Mouse (Mus musculus): ENCODE data around the gene Slc17a5. TPM values are rescaled to one million over a fixed set of nuclear protein-coding genes. Genes with fewer than 3 reads are reported as not detected.

The Slc17a5 gene
- polyA plus RNA-seq, 1 experiment from 2014 or later: 10.0 TPM

- no peaks in the 10 kb centered on the region for H3K9me3 ChIP-seq (ENCODE audit: control insufficient read depth, low read length)
- no peaks in the 10 kb centered on the region for H3K27me3 ChIP-seq (ENCODE audit: control insufficient read depth, insufficient read depth, low read length)
- H3K4me2 ChIP-seq (replicated peaks; ENCODE audit: low read depth): no peak overlapping the region
- H3K36me3 ChIP-seq (ENCODE audit: control insufficient read depth, insufficient read depth, low read length): no peaks in the 10 kb centered on the region
- 92% methylated on average over 6 of the region's 6 CpGs for WGBS
- ATAC-seq (ENCODE audit: low FRiP score, low TSS enrichment): no peak
- no peaks in the 10 kb centered on the region for H3K4me1 ChIP-seq (replicated peaks; ENCODE audit: control insufficient read depth, insufficient read depth)
- no peak overlapping the region for H3K4me3 ChIP-seq (ENCODE audit: low read depth, low read length)
- no peak overlapping the region for H3K9ac ChIP-seq (ENCODE audit: low read length)
- no peak overlapping the region for H3K27ac ChIP-seq (replicated peaks)
- no peak for DNase-seq (ENCODE audit: low spot score)
- TF ChIP-seq CTCF (IDR thresholded peaks at IDR 0.05; ENCODE audit: low read depth) (no peak), EP300 (optimal IDR thresholded peaks at IDR 0.05) (no peak)
Observed at GRCm38 (mm10) chr9:78505223-78505622, 82.6 kb downstream of the Slc17a5 start.

- no peak overlapping the region for H3K4me2 ChIP-seq (replicated peaks; ENCODE audit: low read depth)
- H3K27ac ChIP-seq (replicated peaks): no peak overlapping the region
- DNase-seq (ENCODE audit: low spot score) (no peak), ATAC-seq (ENCODE audit: low FRiP score, low TSS enrichment) (no peak)
- no peaks in the 10 kb centered on the region for H3K4me1 ChIP-seq (replicated peaks; ENCODE audit: control insufficient read depth, insufficient read depth)
- no peaks in the 10 kb centered on the region for H3K36me3 ChIP-seq (ENCODE audit: control insufficient read depth, insufficient read depth, low read length)
- no peak overlapping the region for H3K9ac ChIP-seq (ENCODE audit: low read length)
- 62% methylated on average over 3 of the region's 3 CpGs for WGBS
- no peaks in the 10 kb centered on the region for H3K9me3 ChIP-seq (ENCODE audit: control insufficient read depth, low read length)
- TF ChIP-seq CTCF (IDR thresholded peaks at IDR 0.05; ENCODE audit: low read depth) (no peak), EP300 (optimal IDR thresholded peaks at IDR 0.05) (no peak)
- no peaks in the 10 kb centered on the region for H3K27me3 ChIP-seq (ENCODE audit: control insufficient read depth, insufficient read depth, low read length)
- H3K4me3 ChIP-seq (ENCODE audit: low read depth, low read length): no peak overlapping the region
Observed at GRCm38 (mm10) chr9:78504679-78505078, 83.2 kb downstream of the Slc17a5 start.

DNA sequence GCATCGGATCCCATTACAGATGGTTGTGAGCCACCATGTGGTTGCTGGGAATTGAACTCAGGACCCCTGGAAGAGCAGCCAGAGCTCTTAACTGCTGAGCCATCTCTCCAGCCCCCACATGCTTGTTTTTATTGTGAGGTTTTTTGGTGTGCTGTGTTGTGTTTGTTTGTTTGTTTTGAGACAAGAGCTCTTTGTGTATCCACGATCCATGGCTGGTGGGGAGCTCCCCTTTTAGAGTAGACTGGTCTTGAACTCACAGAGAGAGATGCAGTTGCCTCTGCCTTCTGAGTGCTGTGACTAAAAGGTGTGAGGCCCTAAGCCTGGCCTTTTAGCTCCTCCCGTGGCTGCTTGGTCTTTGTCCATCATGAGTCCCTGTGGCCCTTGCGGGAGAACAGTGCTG lies 83.7 kb downstream of the Slc17a5 start:
- H3K36me3 ChIP-seq (ENCODE audit: control insufficient read depth, insufficient read depth, low read length): no peaks in the 10 kb centered on the region
- H3K4me2 ChIP-seq (replicated peaks; ENCODE audit: low read depth): no peak overlapping the region
- no peak overlapping the region for H3K4me3 ChIP-seq (ENCODE audit: low read depth, low read length)
- ATAC-seq (ENCODE audit: low FRiP score, low TSS enrichment) (no peak), DNase-seq (ENCODE audit: low spot score) (no peak)
- TF ChIP-seq CTCF (IDR thresholded peaks at IDR 0.05; ENCODE audit: low read depth) (no peak), EP300 (optimal IDR thresholded peaks at IDR 0.05) (no peak)
- no peak overlapping the region for H3K9ac ChIP-seq (ENCODE audit: low read length)
- no peak overlapping the region for H3K27ac ChIP-seq (replicated peaks)
- no peaks in the 10 kb centered on the region for H3K9me3 ChIP-seq (ENCODE audit: control insufficient read depth, low read length)
- 71% methylated on average over 4 of the region's 4 CpGs for WGBS
- no peaks in the 10 kb centered on the region for H3K27me3 ChIP-seq (ENCODE audit: control insufficient read depth, insufficient read depth, low read length)
- H3K4me1 ChIP-seq (replicated peaks; ENCODE audit: control insufficient read depth, insufficient read depth): no peaks in the 10 kb centered on the region

- H3K4me2 ChIP-seq (replicated peaks; ENCODE audit: low read depth): no peak overlapping the region
- no peaks in the 10 kb centered on the region for H3K9me3 ChIP-seq (ENCODE audit: control insufficient read depth, low read length)
- H3K9ac ChIP-seq (ENCODE audit: low read length): peak overlapping the region; percentile 31; the same call in 1 of the 2 replicates
- 27% methylated on average over 6 of the region's 6 CpGs for WGBS
- H3K27ac ChIP-seq (replicated peaks): peak overlapping the region; percentile 35; the same call in 1 of the 2 replicates
- H3K4me1 ChIP-seq (replicated peaks; ENCODE audit: control insufficient read depth, insufficient read depth): no peaks in the 10 kb centered on the region
- no peak for TF ChIP-seq CTCF (IDR thresholded peaks at IDR 0.05; ENCODE audit: low read depth)
- TF ChIP-seq EP300 (optimal IDR thresholded peaks at IDR 0.05): no peak
- H3K27me3 ChIP-seq (ENCODE audit: control insufficient read depth, insufficient read depth, low read length): no peaks in the 10 kb centered on the region
- DNase-seq (ENCODE audit: low spot score): no peak
- no peak for ATAC-seq (ENCODE audit: low FRiP score, low TSS enrichment)
- H3K36me3 ChIP-seq (ENCODE audit: control insufficient read depth, insufficient read depth, low read length): no peaks in the 10 kb centered on the region
- H3K4me3 ChIP-seq (ENCODE audit: low read depth, low read length): no peak overlapping the region
Observed at GRCm38 (mm10) chr9:78503223-78504079, 84.4 kb downstream of the Slc17a5 start.

- DNase-seq (ENCODE audit: low spot score) (no peak), ATAC-seq (ENCODE audit: low FRiP score, low TSS enrichment) (no peak)
- H3K36me3 ChIP-seq (ENCODE audit: control insufficient read depth, insufficient read depth, low read length): no peaks in the 10 kb centered on the region
- no peak overlapping the region for H3K9ac ChIP-seq (ENCODE audit: low read length)
- TF ChIP-seq CTCF (IDR thresholded peaks at IDR 0.05; ENCODE audit: low read depth) (no peak), EP300 (optimal IDR thresholded peaks at IDR 0.05) (no peak)
- H3K4me1 ChIP-seq (replicated peaks; ENCODE audit: control insufficient read depth, insufficient read depth): no peaks in the 10 kb centered on the region
- no peaks in the 10 kb centered on the region for H3K27me3 ChIP-seq (ENCODE audit: control insufficient read depth, insufficient read depth, low read length)
- no peak overlapping the region for H3K4me3 ChIP-seq (ENCODE audit: low read depth, low read length)
- WGBS: 82% methylated on average over 4 of the region's 4 CpGs
- H3K4me2 ChIP-seq (replicated peaks; ENCODE audit: low read depth): no peak overlapping the region
- no peak overlapping the region for H3K27ac ChIP-seq (replicated peaks)
- H3K9me3 ChIP-seq (ENCODE audit: control insufficient read depth, low read length): no peaks in the 10 kb centered on the region
Observed at GRCm38 (mm10) chr9:78501284-78501683, 86.6 kb downstream of the Slc17a5 start.

DNA sequence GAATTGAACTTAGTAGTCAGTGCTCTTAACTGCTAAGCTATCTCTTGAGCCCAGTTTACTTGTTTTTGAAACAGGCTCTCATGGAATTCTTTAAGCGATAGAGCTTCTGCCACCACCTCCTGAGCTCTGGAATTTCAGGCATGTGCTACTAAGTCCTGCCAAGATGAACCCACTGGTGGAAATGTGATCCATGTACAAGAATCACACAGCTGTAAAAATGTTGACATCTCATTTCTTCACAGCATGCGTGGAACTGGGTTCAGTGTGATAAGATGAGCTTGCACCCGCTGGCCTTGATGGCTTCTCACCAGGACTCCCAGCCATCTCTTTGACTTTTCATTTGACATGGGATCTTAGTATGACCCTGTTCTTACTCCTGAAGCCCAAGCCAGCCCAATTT lies 87.5 kb downstream of the Slc17a5 start:
- Histone ChIP-seq H3K36me3 (ENCODE audit: control insufficient read depth, insufficient read depth, low read length) (no peaks in the 10 kb centered on the region), H3K27me3 (ENCODE audit: control insufficient read depth, insufficient read depth, low read length) (no peaks in the 10 kb centered on the region), H3K9ac (ENCODE audit: low read length) (no peak overlapping the region), H3K4me2 (replicated peaks; ENCODE audit: low read depth) (no peak overlapping the region), H3K4me3 (ENCODE audit: low read depth, low read length) (no peak overlapping the region), H3K9me3 (ENCODE audit: control insufficient read depth, low read length) (no peaks in the 10 kb centered on the region), H3K27ac (replicated peaks) (no peak overlapping the region), H3K4me1 (replicated peaks; ENCODE audit: control insufficient read depth, insufficient read depth) (no peaks in the 10 kb centered on the region)
- DNase-seq (ENCODE audit: low spot score) (no peak), ATAC-seq (ENCODE audit: low FRiP score, low TSS enrichment) (no peak)
- WGBS: 61% methylated on average over 3 of the region's 3 CpGs
- TF ChIP-seq EP300 (optimal IDR thresholded peaks at IDR 0.05): no peak
- TF ChIP-seq CTCF (IDR thresholded peaks at IDR 0.05; ENCODE audit: low read depth): no peak

Data from stomach, postnatal 0 days (tissue).